Mouse (Mus musculus) cerebellum, postnatal 25 days (tissue): Measurements from ENCODE around the gene Cd59b.

Experiments used
- DNase-seq, 2 experiments: peaks; one replicate each; pipeline ENCODE4 v3.0.0; 2021; ENCODE audit warnings: mixed read lengths in 2 of 2

Cd59b gene

DNA sequence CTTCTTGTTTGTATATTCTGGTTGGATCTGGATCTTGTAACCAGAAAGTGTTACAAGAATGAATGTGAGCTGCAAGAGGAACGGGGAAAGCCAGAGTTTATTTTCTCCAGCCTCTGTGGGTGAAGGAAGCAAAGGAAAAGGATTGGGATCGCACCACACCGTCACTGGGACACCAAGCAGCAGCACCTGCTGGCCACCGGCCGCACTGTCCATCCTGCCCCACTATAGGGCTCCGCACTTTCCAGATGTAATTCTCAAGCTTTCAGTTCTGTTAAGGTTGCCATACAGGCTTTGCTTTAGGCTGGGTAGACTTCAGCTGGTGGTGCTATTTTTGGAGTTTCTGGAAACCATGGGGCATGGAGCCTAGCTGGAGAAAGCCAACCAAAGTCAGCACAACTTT is 50.7 kb downstream of the Cd59b start:
- DNase-seq, result no peak

DNA sequence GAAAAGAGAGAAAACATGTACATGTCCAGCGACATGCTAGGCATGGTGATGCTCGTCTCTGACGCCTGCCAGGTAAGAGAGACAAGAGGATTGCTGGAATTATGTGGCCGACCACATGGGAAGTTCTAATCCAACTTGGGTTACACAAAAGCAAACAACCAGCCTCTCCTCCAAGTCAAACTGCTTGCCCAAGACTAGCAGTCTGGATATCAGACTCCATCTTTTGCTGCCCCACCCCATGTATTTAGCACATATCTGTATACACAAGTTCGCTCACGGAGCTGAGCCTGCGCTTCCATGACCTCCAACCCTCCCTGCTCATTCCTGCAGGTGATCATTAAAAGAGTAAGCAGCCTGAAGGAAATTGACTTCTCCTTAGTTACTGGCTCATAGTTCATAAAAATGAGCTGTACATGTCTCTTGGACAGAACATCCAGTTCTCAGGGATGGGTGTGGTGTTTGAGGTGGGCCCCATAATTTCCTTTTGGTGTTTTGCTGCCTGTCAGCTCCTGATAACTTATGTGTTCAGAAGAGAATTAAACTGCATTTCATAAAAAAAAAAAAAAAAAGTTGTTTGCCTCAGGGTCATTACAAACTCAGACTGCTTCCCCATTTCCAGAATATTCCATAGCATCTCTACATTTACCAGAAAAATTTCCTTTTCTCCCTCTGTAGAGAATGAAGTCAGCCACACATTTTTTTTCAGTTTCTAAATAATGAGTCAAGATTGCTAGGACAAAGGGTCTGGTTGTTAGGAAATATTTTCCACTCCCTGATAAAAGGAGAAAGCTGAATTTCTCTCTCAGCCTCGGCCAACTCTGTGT is 52.2 kb downstream of the Cd59b start:
- no peak for DNase-seq

DNA sequence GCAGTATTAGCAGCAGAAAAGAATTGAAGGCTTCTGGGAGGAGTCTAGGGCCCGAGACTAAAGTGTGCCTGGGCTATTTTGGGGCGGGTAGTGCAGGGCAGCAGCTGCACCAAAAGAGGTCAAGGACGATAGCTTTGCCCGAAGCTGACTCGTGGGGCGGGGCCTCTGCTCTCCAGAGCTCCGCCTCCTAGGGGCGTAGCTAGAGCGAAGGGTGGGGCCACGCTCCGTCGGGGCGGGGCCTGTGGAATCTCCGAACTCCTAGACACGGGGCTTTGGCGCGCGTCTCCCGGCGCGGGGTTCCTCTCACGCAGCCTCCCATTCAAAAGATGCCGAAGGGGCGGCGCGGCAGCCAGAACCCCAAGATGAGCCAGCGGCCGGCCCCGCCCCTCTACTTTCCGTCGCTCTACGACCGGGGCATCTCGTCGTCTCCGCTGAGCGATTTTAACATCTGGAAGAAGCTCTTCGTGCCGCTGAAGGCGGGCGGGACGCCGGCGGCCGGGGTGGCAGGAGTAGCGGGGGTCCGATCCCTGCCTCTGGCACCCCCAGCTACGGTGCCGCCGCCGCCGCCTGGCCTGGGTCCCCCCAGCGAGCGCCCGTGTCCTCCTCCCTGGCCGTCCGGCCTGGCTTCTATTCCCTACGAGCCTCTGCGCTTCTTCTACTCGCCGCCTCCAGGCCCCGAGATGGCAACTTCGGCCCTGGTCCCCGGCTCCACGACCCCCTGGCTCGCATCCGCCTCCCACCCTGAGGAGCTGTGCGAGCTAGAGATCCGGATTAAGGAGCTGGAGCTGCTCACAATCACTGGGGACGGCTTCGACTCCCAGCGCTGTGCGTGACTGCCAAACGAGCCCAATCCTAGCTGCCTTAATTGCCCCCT is 53.1 kb downstream of the Cd59b start, which contains the start of gene A930018P22Rik:
TSS of gene A930018P22Rik (plus strand) at position 265 of the 874 bp plus-strand sequence.
- peak; percentile 86 to 93 for DNase-seq

DNA sequence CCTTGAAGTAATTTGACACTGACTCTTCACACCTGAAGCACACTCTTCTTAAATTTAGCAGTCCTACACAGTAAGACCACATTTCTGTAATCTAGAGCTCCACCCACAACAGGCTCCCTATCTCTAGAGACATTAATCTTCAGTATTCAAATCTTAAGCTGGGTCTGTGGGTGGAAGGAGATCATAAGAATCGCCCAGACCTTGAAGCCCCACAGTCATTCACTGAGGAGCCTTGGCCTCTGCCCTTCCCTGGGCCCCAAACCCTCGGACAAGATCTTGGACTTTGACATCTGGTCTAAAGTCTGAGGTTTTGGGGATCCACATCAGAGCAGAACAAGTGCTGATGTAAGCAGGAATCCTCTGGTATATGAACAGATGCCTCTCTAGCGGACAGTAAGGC is 53.9 kb downstream of the Cd59b start:
- no peak for DNase-seq

DNA sequence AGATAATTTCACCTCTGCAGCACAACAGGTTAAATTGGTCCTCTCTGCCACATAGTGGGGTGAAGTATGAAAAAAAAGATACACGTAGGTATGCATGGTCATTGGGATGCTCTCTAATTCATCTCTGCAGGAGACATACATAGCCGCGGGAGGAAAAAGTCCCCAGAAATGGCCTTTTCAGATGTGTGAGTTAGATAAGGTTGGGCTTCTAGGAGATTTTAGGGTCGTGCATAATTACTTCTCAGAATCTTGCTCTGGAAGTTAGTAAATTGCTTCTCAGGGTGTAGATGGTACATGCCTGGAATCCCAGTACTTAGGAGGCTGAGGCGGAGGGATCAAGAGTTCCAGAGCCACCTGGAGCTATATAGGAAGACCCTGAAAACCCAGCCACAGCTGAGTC is 54.4 kb downstream of the Cd59b start:
- no peak for DNase-seq

DNA sequence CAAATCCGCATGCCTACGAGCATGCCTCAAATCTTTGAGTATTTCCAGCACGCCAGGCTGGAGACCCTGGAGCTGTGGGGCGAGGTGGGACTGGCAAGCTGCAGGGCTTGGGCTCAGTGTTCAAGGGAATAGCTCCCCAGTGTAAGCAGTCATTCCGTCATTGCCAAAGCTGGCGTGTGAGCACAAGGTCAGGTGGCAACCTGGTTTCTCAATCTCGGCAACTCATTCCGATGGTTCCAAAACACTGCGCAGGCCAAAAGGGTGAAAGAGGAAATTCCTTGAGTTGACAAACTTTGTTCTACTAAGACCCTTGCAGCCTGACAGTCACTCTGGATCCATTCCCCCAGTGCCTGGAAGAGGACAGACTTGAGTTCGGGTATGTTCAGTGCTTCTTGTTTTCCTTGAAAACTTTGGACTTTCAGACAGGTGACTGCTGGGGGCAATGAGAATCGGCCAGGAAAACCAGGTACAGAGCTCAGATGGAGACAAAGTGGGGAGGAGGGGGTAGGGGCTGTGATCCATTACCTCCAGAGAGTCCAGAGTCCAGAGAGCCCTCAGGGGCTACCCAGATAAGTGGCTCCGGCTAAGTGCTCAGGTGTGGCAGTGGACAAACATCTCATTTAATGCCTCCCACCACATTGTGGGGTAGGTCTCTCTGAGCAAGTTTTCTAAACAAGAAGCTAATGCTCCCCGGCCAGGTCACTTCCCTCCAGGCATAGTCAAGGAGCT is 59.3 kb downstream of the Cd59b start:
- no peak for DNase-seq

DNA sequence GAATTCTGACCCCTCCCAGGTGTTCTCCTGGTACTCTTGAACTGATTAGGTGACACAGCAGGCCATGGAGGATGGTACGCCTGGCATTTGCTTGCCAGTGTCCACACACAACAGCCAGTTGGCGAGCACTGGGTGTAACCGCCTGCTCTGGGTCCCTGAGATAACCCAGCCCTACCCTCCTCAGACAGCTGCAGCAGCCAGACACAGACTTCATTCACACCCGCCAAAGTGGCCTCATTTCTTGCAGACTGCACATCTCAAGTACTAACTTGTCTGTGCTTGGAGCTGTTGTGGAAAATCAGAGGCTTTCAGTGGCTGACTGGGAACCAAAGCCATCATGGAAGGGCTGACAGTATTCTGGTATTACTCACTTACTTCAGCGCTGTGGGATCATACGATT is 60.5 kb downstream of the Cd59b start:
- no peak for DNase-seq

DNA sequence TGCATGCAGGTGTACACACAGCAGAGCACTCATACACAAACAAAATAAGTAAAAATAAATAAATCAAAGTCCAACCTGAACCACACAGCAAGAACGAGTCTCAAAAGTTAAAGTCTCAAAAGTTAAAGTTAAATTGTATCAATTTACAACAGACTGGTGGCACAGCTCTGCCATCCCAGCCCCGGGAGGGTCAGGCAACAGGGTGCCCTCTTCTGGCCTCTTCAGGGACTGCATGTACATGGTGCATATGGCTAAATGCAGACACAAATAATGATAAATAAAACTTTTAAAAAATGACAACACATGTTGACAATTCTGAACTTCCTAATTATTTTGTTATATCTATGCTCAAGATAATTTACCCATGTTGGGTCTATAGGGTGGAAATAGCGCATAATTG is 61.3 kb downstream of the Cd59b start:
- DNase-seq, result peak in 1 of 2 experiments; percentile 52

DNA sequence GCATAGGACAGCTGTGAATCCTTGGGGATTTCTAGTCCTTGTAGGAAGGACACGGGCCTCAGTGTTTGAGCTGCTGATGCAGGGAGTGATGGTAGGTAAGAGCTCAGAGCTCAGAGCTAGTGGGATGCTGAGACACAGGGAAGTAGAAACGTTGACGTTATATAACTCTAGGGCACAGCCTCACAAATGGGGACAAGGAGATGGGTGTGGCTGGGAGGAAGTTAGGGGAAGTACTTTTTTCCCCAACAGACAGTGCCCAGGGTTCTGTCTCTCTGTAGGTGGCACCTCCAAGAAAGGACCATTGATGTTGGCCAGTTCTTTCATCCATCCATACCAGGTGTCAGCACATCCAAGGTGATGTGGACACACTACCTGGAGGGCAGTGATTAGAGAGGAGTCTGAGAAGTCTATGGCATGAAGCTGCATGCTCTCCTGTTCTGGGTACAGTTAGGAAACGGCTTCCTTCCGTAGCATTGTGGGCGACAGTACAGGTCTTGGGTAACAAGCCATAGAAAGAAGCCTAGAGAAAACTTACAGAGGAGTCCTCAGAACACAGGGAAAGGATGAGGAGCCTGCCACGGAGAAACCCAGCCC is 62.7 kb downstream of the Cd59b start:
- DNase-seq, result no peak

DNA sequence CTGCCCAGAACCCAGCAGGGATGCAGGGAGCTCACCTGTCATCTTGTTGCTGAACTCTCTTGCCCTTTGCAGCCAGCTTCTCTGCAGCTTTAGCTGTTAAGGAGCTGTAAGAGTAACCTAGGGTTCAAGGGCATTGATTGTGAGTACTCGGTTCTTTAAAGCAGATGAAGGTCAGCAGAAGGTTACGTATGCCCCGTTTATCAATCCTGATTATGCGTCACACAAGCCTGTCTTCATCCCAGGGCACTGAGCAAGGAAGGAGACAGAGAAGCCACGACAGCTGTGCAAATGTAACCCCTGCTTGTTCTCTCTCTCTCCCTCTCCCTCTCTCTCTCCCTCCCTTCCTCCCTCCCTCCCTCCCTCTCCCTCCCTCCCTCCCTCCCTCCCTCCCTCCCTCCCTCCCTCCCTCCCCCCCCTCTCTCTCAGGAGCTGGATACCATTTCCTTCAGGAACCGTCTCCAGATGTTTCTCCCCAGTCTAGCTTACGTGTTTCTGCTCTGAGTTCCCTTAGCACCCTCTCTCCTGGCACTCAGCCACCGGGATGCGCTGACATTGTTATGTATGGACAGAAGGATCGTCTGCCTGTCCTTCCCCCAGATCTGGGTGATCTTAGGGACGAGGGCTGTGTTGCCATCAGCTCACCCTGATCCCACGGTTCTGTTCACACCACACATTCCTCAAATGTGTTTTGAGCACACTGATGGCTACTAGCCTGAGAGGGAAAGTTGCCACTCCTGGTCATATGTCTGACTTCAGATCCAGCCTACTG is 63.6 kb downstream of the Cd59b start:
- no peak for DNase-seq

DNA sequence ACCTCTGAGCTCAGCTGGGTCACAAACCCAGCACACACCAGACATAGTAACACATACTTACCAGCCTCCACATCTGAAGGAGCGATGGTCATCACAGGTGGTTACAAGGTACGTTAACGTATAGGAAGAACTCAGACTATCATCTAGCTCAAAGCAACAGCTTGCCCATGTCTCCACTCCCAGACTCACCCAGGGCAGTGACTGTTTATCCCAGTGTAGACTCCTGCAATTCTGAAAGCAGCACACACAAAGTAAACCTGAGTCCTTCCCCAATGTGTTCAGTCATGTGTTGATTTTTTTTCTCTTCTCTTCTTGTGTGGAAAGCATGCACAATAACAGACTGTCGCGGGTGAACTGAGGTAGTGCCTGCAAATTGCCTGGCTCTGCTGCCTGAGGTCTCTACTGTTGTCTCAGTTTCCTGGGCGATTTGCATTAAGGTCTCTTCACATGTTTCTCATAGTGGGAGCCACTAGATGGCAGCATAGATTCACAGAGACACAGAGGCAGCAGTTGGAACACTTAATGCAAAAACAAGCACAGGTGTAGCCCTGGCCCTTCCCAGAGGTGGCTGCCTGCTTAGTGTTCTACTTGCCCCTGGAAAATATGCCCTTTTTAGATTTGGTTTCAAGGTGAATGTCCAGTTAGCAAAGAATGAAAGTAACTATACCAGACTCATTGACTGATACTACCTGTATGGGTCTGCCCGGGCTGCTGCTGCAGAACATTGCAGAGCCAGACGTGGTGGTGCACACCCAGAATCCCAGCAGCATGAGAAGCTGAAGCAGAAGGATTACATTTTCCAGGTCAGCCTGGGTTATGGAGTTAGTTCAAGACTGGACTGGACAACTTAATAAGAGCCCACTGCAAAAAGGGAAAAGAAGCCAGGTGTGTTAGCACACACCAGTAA is 64.8 kb downstream of the Cd59b start:
- DNase-seq, result peak; percentile 76 to 80

DNA sequence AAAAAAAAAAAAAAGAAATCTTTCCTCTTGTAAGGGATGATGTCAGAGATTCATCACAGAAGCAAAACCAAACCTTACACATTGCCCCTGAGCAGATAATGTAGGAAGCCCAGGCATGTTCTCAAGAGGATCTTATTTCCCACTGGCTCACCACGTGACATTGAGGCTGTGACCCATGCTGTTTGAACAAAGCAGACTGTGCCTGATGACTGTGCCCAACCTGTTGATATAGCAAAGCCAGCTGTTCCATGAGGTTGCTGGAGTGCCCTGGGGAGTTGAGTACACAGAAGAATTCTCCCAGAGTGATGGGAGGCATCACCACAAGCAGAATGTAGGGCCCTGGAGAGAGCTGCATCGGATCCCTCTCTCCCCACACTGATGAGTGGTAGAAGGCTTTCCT is 66.3 kb downstream of the Cd59b start:
- no peak for DNase-seq
